In genomic region chr8:122847829-122848561, GRCm38 (mm10) we compare ENCODE assay signal across 9 mouse cellular contexts. TPM values are rescaled to one million over a fixed set of nuclear protein-coding genes. Genes with fewer than 3 reads are reported as not detected.
DNase-seq lines count a peak whose midpoint lies in the region; ATAC-seq and TF ChIP-seq lines count a peak whose summit lies in the region.
"Had no signal": no experiment of that assay in that cellular context is flagged by ENCODE, and none has a peak within 500 bp of the region (broad histone marks: within the 10 kb centered on the region; RNA-seq: fewer than 3 reads in every experiment).

TSS of gene Cdh15 (plus strand) at chr8:122847966.

- H3K4me3 ChIP-seq in heart, embryonic 10.5 days = peak within 1 kb of the TSS; percentile 36
- H3K4me3 ChIP-seq in limb, embryonic 14.5 days (replicated peaks; ENCODE audit: low read length) = peak within 1 kb of the TSS; percentile 23
- H3K4me3 ChIP-seq in midbrain, embryonic 14.5 days (replicated peaks; ENCODE audit: low read depth, low read length) = no peak within 1 kb of the TSS

- H3K9ac ChIP-seq in limb, embryonic 14.5 days (ENCODE audit: low read depth, low read length, severe bottlenecking) = peak within 1 kb of the TSS; percentile 34
- H3K9ac ChIP-seq in midbrain, embryonic 14.5 days (replicated peaks; ENCODE audit: low read length) = no peak within 1 kb of the TSS

- ATAC-seq in limb, embryonic 14.5 days (ENCODE audit: low FRiP score, low read depth) = peak; percentile 86
- ATAC-seq in midbrain, embryonic 14.5 days (ENCODE audit: low FRiP score, low TSS enrichment) = peak; percentile 70
- ATAC-seq: Patski had no signal

- intact Hi-C loops in heart, postnatal 10 days (cut with DNase I) = no loop called here

- 10% methylated on average over 18 of the region's 18 CpGs for WGBS in heart, embryonic 10.5 days
- WGBS in limb, embryonic 14.5 days = 13% methylated on average over 17 of the region's 18 CpGs
- WGBS in midbrain, embryonic 14.5 days = 10% methylated on average over 18 of the region's 18 CpGs

- H3K27ac ChIP-seq in heart, embryonic 10.5 days = no peak within 1 kb of the TSS
- 0 out of 2 replicates have a peak within 1 kb of the TSS, but pooled peaks have one; percentile 52 for H3K27ac ChIP-seq in limb, embryonic 14.5 days (replicated peaks; ENCODE audit: low read depth, low read length)
- H3K27ac ChIP-seq in midbrain, embryonic 14.5 days (replicated peaks; ENCODE audit: low read depth, low read length) = no peak within 1 kb of the TSS

- TF ChIP-seq POLR2A in limb, embryonic 14.5 days (IDR thresholded peaks at IDR 0.05; ENCODE audit: borderline replicate concordance, extremely low read depth, insufficient read depth, insufficient read length) = no peak

- DNase-seq in heart, embryonic 10.5 days (ENCODE audit: low spot score) = peak; percentile 93
- no peak for DNase-seq in heart, adult 9 months (ENCODE audit: low spot score in 2 of 2)
- DNase-seq in Muller cell, postnatal 12 days (ENCODE audit: inconsistent ontology term) = peak; percentile 68
- DNase-seq in embryo, embryonic 9.5 days (ENCODE audit: extremely low spot score) = peak; percentile 79
- peak; percentile 47 to 62 for DNase-seq in heart, postnatal 10 days
- DNase-seq in limb, embryonic 14.5 days (ENCODE audit: low spot score) = peak; percentile 79
- peak; percentile 62 for DNase-seq in midbrain, embryonic 14.5 days
- no peak for DNase-seq in frontal cortex, postnatal 25 days (ENCODE audit: low spot score in 2 of 2)

- H3K4me2 ChIP-seq in limb, embryonic 14.5 days (replicated peaks; ENCODE audit: low read depth, low read length, severe bottlenecking) = peak within 1 kb of the TSS; percentile 34
- peak within 1 kb of the TSS; percentile 33 for H3K4me2 ChIP-seq in midbrain, embryonic 14.5 days (ENCODE audit: low read length)

- H3K27me3 ChIP-seq in heart, embryonic 10.5 days (ENCODE audit: insufficient read depth, poor library complexity, severe bottlenecking) = peaks cover 60% of the 10 kb centered on the region
- H3K27me3 ChIP-seq in limb, embryonic 14.5 days (ENCODE audit: control insufficient read depth, insufficient read depth, low read length) = no peaks in the 10 kb centered on the region
- H3K27me3 ChIP-seq in midbrain, embryonic 14.5 days (ENCODE audit: control insufficient read depth, insufficient read depth, low read length) = no peaks in the 10 kb centered on the region

- peaks cover 42% of the 10 kb centered on the region for H3K4me1 ChIP-seq in heart, embryonic 10.5 days
- H3K4me1 ChIP-seq in limb, embryonic 14.5 days (ENCODE audit: control insufficient read depth, insufficient read depth, low read length) = no peaks in the 10 kb centered on the region; the same call in 1 of the 2 replicates
- no peaks in the 10 kb centered on the region; the same call in 1 of the 2 replicates for H3K4me1 ChIP-seq in midbrain, embryonic 14.5 days (ENCODE audit: control insufficient read depth, insufficient read depth, low read length)

- H3K36me3 ChIP-seq in heart, embryonic 10.5 days = no peaks in the 10 kb centered on the region
- H3K36me3 ChIP-seq in limb, embryonic 14.5 days (ENCODE audit: control insufficient read depth, insufficient read depth, low read length) = no peaks in the 10 kb centered on the region
- H3K36me3 ChIP-seq in midbrain, embryonic 14.5 days (ENCODE audit: control insufficient read depth, insufficient read depth, low read length) = no peaks in the 10 kb centered on the region

- H3K9me3 ChIP-seq in heart, embryonic 10.5 days = no peaks in the 10 kb centered on the region
- H3K9me3 ChIP-seq in limb, embryonic 14.5 days (ENCODE audit: control insufficient read depth, low read length) = no peaks in the 10 kb centered on the region
- H3K9me3 ChIP-seq in midbrain, embryonic 14.5 days (ENCODE audit: control insufficient read depth, low read length) = no peaks in the 10 kb centered on the region

RNA-seq across cellular contexts. Expression of gene Cdh15, which starts in this region (rescaled TPM):
- 0.41 and 0.79 TPM in 2 replicates for polyA plus RNA-seq in heart, embryonic 10.5 days (2016; fragmentation: Nextera tagmentation; extraction: Ambion mirVana)
- under 1 TPM in 1 of 2 experiments, not detected in 1; 0.10 TPM for total RNA-seq in heart, postnatal 10 days (2021)
- 23.6 and 27.6 TPM in 2 replicates for polyA plus RNA-seq in limb, embryonic 14.5 days (2012; rRNA removed)
- 19.5 and 27.1 TPM in 2 replicates for polyA plus RNA-seq in limb, embryonic 14.5 days (2014; fragmentation: Nextera tagmentation; extraction: Ambion mirVana)
- 1.5 and 2.6 TPM in 2 replicates for polyA plus RNA-seq in midbrain, embryonic 14.5 days (2014; fragmentation: Nextera tagmentation; extraction: Ambion mirVana)

Comparison
In these comparisons a context has a peak if more than half of its experiments do, and no peak if none do; other contexts are left out.
1. Peak in DNase-seq and H3K4me3 ChIP-seq in heart, embryonic 10.5 days; RNA of the gene not detected or under 1 TPM.
2. Peak in DNase-seq in heart, postnatal 10 days; RNA of the gene not detected or under 1 TPM.
3. DNase-seq: peak in Muller cell, postnatal 12 days (single experiment), embryo, embryonic 9.5 days (single experiment), limb, embryonic 14.5 days (single experiment) and midbrain, embryonic 14.5 days (single experiment); none in heart, adult 9 months (0 of 2) and frontal cortex, postnatal 25 days (0 of 2).